Mouse (Mus musculus) kidney, postnatal 4 days (tissue): Measurements from ENCODE around the gene Taf1d.
A peak's percentile ranks its signal among the peaks of the same experiment; 100 is the strongest.
"Not testable (repeated sequence)": the region's sequence is repeated elsewhere in the genome, so short reads cannot be mapped to it uniquely, and the experiment has no call there.

Experiments used
- DNase-seq, 2 experiments: peaks; one replicate each; pipeline ENCODE4 v3.0.0; 2021; ENCODE audit warnings: mixed read lengths in 2 of 2

Gene Taf1d

GRCm38 (mm10) chr9:15309425-15309824 lies 3.4 kb downstream of the Taf1d start:
- DNase-seq: no peak

- no peak for DNase-seq
Measured at GRCm38 (mm10) chr9:15310179-15310578, 4.2 kb downstream of the Taf1d start.

- DNase-seq: no peak
Measured at GRCm38 (mm10) chr9:15312054-15312735, 6.2 kb downstream of the Taf1d start.

- DNase-seq: no peak
Measured at GRCm38 (mm10) chr9:15313633-15314032, 7.6 kb downstream of the Taf1d start.

- DNase-seq: no peak
Measured at GRCm38 (mm10) chr9:15314619-15315018, 8.6 kb downstream of the Taf1d start.

- not testable (repeated sequence) for DNase-seq
Measured at GRCm38 (mm10) chr9:15316296-15316695, 10.3 kb downstream of the Taf1d start.

- DNase-seq: no peak
Measured at GRCm38 (mm10) chr9:15317223-15318169, 11.5 kb downstream of the Taf1d start.

- DNase-seq: no peak
Measured at GRCm38 (mm10) chr9:15318170-15318742, 12.2 kb downstream of the Taf1d start.

GRCm38 (mm10) chr9:15337776-15338175 lies 31.8 kb downstream of the Taf1d start:
- no peak for DNase-seq

GRCm38 (mm10) chr9:15349925-15350324 lies 43.9 kb downstream of the Taf1d start:
- no peak for DNase-seq

- no peak for DNase-seq
Measured at GRCm38 (mm10) chr9:15356916-15357483, 51.0 kb downstream of the Taf1d start.

GRCm38 (mm10) chr9:15357484-15358275 lies 51.7 kb downstream of the Taf1d start, which contains the start of gene Cep295:
TSS of gene Cep295 (minus strand) at chr9:15357788.
- peak; percentile 98 to 99 for DNase-seq

GRCm38 (mm10) chr9:15364843-15365242 lies 58.8 kb downstream of the Taf1d start:
- no peak for DNase-seq

- no peak for DNase-seq
Measured at GRCm38 (mm10) chr9:15365856-15366255, 59.8 kb downstream of the Taf1d start.

GRCm38 (mm10) chr9:15366260-15366659 lies 60.2 kb downstream of the Taf1d start:
- no peak for DNase-seq
